Mouse (Mus musculus): Measurements from ENCODE around the gene Prss53. TPM values are rescaled to one million over a fixed set of nuclear protein-coding genes. Genes with fewer than 3 reads are reported as not detected.

Prss53 gene
- polyA plus RNA-seq, 1 experiment from 2014 or later, result 0.56 TPM

DNA sequence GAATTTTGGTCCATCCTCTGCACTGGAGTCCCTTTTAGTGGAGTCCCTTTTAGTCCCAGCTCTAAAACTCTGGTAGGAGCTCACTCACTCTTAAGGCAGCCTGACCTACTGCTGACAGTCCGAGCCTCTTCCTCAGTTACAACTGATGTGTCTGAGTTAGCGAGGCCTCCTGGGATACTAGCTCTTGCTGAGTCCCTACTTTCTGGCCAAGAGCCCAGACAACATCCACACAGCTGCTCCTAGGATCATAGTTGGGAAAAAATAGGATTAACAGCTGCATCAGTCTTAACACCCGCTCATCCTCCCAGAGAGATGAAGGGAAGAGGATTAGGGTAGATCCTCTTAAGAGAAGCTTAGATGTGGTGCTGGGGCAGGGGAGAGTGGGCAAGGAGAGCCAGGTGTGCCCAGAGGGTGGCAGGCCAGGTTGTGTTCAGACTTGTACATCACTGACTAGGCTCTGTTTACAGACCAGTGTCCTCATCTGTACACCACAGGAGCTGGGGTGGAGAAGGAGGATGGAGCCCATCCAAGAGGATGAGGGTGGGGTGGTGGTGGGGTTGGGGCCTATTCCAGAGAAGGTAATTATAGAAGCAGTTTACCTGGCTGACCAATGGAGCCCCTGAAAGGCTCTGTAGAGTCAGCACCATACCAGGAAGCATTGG lies 21.5 kb downstream of the Prss53 start:
- ATAC-seq (peak; percentile 35; the same call in 1 of the 2 replicates), DNase-seq (ENCODE audit: low spot score) (peak; percentile 46)
- TF ChIP-seq EP300 (IDR thresholded peaks at IDR 0.05), result no peak
- TF ChIP-seq CTCF (IDR thresholded peaks at IDR 0.05), result no peak
- H3K4me3 ChIP-seq (ENCODE audit: low read depth, low read length), result no peak overlapping the region
- no peaks in the 10 kb centered on the region for H3K9me3 ChIP-seq (ENCODE audit: low read length)
- no peak overlapping the region for H3K27ac ChIP-seq (ENCODE audit: low read length)
- no peak overlapping the region for H3K9ac ChIP-seq (replicated peaks; ENCODE audit: low read depth)
- H3K4me1 ChIP-seq (ENCODE audit: insufficient read depth, low read depth, low read length), result no peaks in the 10 kb centered on the region
- H3K27me3 ChIP-seq (replicated peaks; ENCODE audit: insufficient read depth, low read length), result no peaks in the 10 kb centered on the region
- no peak overlapping the region for H3K4me2 ChIP-seq (replicated peaks; ENCODE audit: low read depth, low read length)
- no peaks in the 10 kb centered on the region for H3K36me3 ChIP-seq (ENCODE audit: insufficient read depth, low read length)
- 66% methylated on average over 3 of the region's 3 CpGs for WGBS

DNA sequence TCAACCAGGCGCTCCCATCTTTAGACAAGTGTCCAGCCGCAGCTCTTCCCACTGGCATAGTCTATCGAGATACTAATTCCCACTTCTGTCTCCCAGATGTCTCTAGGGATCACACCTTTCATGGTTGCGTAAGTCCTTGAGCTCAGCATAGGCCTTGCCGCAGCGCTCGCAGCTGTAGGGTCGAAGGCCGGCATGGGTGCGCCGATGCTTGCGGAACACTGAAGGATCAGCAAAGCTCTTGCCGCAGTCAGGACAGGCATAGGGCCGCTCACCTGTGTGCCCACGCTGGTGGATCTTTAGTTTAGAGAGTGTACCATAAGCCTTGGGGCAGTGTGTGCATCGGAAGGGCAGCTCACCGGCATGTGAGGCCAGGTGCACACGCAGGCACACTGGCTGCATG lies 23.1 kb downstream of the Prss53 start:
- no peak overlapping the region for H3K4me3 ChIP-seq (ENCODE audit: low read depth, low read length)
- ATAC-seq (no peak), DNase-seq (ENCODE audit: low spot score) (no peak)
- H3K9ac ChIP-seq (replicated peaks; ENCODE audit: low read depth), result no peak overlapping the region
- TF ChIP-seq CTCF (IDR thresholded peaks at IDR 0.05) (no peak), EP300 (IDR thresholded peaks at IDR 0.05) (no peak)
- H3K27ac ChIP-seq (ENCODE audit: low read length), result no peak overlapping the region
- 96% methylated on average over 18 of the region's 18 CpGs for WGBS
- no peaks in the 10 kb centered on the region for H3K27me3 ChIP-seq (replicated peaks; ENCODE audit: insufficient read depth, low read length)
- H3K4me1 ChIP-seq (ENCODE audit: insufficient read depth, low read depth, low read length), result no peaks in the 10 kb centered on the region
- no peaks in the 10 kb centered on the region for H3K9me3 ChIP-seq (ENCODE audit: low read length)
- H3K36me3 ChIP-seq (ENCODE audit: insufficient read depth, low read length), result no peaks in the 10 kb centered on the region
- H3K4me2 ChIP-seq (replicated peaks; ENCODE audit: low read depth, low read length), result no peak overlapping the region

DNA sequence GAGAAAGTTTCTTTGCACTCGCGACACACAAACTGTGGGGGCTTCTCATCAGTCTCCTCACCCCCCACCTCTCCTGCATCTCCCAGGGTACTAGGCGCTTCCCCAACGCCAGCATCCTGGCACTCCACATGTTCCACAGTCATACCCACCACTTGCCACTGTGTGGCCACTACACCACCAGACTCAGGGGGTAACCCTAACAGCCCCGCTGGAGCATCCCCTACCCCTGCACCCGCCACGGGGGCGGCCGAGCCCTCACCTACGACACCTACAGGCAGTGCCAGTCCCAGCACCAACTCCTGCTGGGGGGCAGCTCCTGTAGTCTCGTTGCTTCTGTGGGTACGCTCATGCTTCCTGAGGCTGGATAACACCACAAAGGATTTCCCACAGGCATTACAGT lies 24.3 kb downstream of the Prss53 start:
- Histone ChIP-seq H3K27me3 (replicated peaks; ENCODE audit: insufficient read depth, low read length) (no peaks in the 10 kb centered on the region), H3K4me3 (ENCODE audit: low read depth, low read length) (no peak overlapping the region), H3K4me2 (replicated peaks; ENCODE audit: low read depth, low read length) (no peak overlapping the region), H3K4me1 (ENCODE audit: insufficient read depth, low read depth, low read length) (no peaks in the 10 kb centered on the region), H3K9me3 (ENCODE audit: low read length) (no peaks in the 10 kb centered on the region), H3K27ac (ENCODE audit: low read length) (no peak overlapping the region), H3K9ac (replicated peaks; ENCODE audit: low read depth) (no peak overlapping the region), H3K36me3 (ENCODE audit: insufficient read depth, low read length) (no peaks in the 10 kb centered on the region)
- 92% methylated on average over 12 of the region's 12 CpGs for WGBS
- DNase-seq (ENCODE audit: low spot score) (no peak), ATAC-seq (no peak)
- TF ChIP-seq EP300 (IDR thresholded peaks at IDR 0.05) (no peak), CTCF (IDR thresholded peaks at IDR 0.05) (peak; percentile 4; the same call in 1 of the 2 replicates)

DNA sequence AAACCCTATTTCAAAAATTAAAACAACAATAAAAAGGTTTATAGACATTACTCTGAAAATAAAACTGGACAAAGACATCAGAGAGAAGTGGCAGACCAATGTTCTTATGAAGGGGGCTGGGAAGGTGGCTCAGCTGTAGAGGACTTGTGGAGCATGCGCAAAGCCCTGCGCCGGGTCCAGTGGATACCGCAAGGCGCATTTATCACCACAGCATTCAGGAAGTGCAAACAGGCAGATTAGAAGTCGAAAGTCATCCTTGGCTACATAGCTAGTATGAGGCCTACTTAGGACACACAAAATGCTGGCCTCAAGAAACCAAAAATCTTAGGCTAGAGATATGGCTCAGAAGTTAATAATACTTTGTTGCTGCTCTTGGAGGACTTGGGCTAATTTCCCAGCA lies 32.5 kb downstream of the Prss53 start:
- Histone ChIP-seq H3K36me3 (ENCODE audit: insufficient read depth, low read length) (no peaks in the 10 kb centered on the region), H3K27me3 (replicated peaks; ENCODE audit: insufficient read depth, low read length) (no peaks in the 10 kb centered on the region), H3K4me1 (ENCODE audit: insufficient read depth, low read depth, low read length) (no peaks in the 10 kb centered on the region), H3K4me3 (ENCODE audit: low read depth, low read length) (no peak overlapping the region), H3K9ac (replicated peaks; ENCODE audit: low read depth) (no peak overlapping the region), H3K9me3 (ENCODE audit: low read length) (no peaks in the 10 kb centered on the region), H3K27ac (ENCODE audit: low read length) (no peak overlapping the region), H3K4me2 (replicated peaks; ENCODE audit: low read depth, low read length) (no peak overlapping the region)
- WGBS, result 84% methylated on average over 6 of the region's 6 CpGs
- DNase-seq (ENCODE audit: low spot score), result no peak
- no peak for ATAC-seq
- TF ChIP-seq CTCF (IDR thresholded peaks at IDR 0.05) (no peak), EP300 (IDR thresholded peaks at IDR 0.05) (no peak)

DNA sequence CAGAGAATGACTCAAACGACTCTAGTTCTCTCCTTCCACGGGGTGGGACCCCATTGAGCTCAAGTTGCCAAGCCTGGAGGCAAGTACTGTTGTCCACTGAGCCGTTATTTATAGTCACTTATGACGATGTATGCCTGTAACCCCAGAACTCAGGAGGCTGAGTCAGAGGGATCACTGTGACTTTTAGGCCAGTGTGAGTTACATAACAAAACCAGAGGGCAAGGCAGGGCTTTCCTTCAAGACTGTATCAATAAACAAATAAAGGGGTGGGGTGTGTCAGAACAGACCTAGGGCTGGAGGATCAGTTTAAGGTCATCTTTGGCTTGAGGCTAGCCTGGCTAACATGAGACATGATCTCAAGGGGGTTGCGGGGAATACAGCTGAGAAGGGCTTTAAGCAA lies 39.9 kb downstream of the Prss53 start:
- Histone ChIP-seq H3K27ac (ENCODE audit: low read length) (no peak overlapping the region), H3K9me3 (ENCODE audit: low read length) (no peaks in the 10 kb centered on the region), H3K4me2 (replicated peaks; ENCODE audit: low read depth, low read length) (no peak overlapping the region), H3K36me3 (ENCODE audit: insufficient read depth, low read length) (peaks cover 5% of the 10 kb centered on the region; the same call in 1 of the 2 replicates), H3K4me1 (ENCODE audit: insufficient read depth, low read depth, low read length) (no peaks in the 10 kb centered on the region), H3K9ac (replicated peaks; ENCODE audit: low read depth) (no peak overlapping the region), H3K4me3 (ENCODE audit: low read depth, low read length) (no peak overlapping the region), H3K27me3 (replicated peaks; ENCODE audit: insufficient read depth, low read length) (no peaks in the 10 kb centered on the region)
- TF ChIP-seq CTCF (IDR thresholded peaks at IDR 0.05), result no peak
- no peak for TF ChIP-seq EP300 (IDR thresholded peaks at IDR 0.05)
- 52% methylated on average over 5 of the region's 5 CpGs for WGBS
- DNase-seq (ENCODE audit: low spot score) (peak; percentile 8), ATAC-seq (peak; percentile 59)

DNA sequence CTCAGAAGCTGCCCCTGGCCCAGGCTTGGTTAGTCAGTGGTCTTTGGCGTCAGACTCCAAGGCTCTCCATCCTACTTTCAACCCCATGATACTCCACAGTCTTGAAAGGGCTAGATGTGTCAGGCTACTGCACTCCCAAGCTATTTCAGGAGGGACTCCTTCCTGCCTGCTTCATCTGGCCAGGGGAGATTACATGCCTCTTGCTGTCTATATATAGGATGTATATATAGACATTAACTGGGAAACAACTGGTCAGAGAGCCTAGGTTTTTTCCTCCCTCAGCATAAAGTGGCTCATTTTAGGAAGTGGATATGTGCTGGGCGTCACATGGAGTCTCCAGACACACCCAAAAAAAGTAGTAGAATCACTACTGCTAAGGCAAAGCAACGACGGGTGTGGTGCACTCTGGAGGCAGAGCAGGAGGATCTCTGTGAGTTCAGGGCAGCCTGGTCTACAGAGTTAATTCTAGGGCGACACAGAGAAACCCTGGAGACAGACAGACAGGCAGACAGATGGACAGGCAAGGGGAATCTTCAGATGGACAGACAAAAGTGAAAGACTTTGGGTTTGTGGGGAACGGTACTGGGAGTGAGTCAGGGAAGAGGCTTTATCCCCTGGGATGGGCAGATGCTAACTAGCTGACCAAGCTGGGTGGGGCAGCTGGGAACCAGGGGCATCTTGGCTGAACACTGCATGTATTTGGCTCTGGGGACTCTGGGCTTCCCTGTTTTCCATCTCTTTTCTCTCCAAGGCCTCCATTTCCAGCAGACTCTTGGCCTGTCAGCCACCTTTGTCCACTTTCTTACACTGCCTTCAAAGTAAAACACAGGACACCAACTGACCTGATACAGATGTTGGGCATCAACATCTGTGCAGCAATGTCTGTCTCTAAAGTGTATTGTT lies 40.5 kb downstream of the Prss53 start:
- DNase-seq (ENCODE audit: low spot score) (peak; percentile 20), ATAC-seq (no peak)
- no peak overlapping the region for H3K4me2 ChIP-seq (replicated peaks; ENCODE audit: low read depth, low read length)
- H3K27ac ChIP-seq (ENCODE audit: low read length), result no peak overlapping the region
- no peak overlapping the region for H3K9ac ChIP-seq (replicated peaks; ENCODE audit: low read depth)
- H3K9me3 ChIP-seq (ENCODE audit: low read length), result no peaks in the 10 kb centered on the region
- WGBS, result 60% methylated on average over 6 of the region's 6 CpGs
- H3K4me3 ChIP-seq (ENCODE audit: low read depth, low read length), result no peak overlapping the region
- peaks cover 5% of the 10 kb centered on the region; the same call in 1 of the 2 replicates for H3K36me3 ChIP-seq (ENCODE audit: insufficient read depth, low read length)
- H3K4me1 ChIP-seq (ENCODE audit: insufficient read depth, low read depth, low read length), result no peaks in the 10 kb centered on the region
- H3K27me3 ChIP-seq (replicated peaks; ENCODE audit: insufficient read depth, low read length), result no peaks in the 10 kb centered on the region
- no peak for TF ChIP-seq CTCF (IDR thresholded peaks at IDR 0.05)
- TF ChIP-seq EP300 (IDR thresholded peaks at IDR 0.05), result no peak
